Mouse (Mus musculus) limb, embryonic 14.5 days (tissue): ENCODE measurements at regions not wholly inside any gene's neighbourhood (a gene's known extent, or its start where the extent isn't known, plus 50 kb on each side); places are given as distances from the start of the nearest gene placed in this dataset.

ENCODE experiments used
- ATAC-seq: fragments of 200-750 bp; cut with Nextera tagmentation; 2 replicates; pipeline ENCODE4 v1.8.0; 2017; ENCODE audit warnings: low read depth, moderate number of reproducible peaks, moderate TSS enrichment; ENCODE audit not compliant: low FRiP score
- DNase-seq: peaks from one replicate; pipeline ENCODE4 v3.0.0-alpha.2; 2015; ENCODE audit warnings: low spot score
- H3K27ac ChIP-seq: fragments of 300-500 bp; sonication (generic); replicated peaks from 2 replicates; pipeline ENCODE4 v1.5.1; 2014; ENCODE audit warnings: low read depth, mild to moderate bottlenecking, low read length, moderate library complexity, mixed read lengths
- H3K27me3 ChIP-seq: fragments of 300-500 bp; sonication (generic); 2 replicates; pipeline ENCODE4 v1.6.1; 2014; ENCODE audit warnings: low read length, mixed read lengths; ENCODE audit not compliant: control insufficient read depth, insufficient read depth
- H3K36me3 ChIP-seq: fragments of 300-500 bp; sonication (generic); 2 replicates; pipeline ENCODE4 v1.6.1; 2014; ENCODE audit warnings: mild to moderate bottlenecking, low read length, moderate library complexity, mixed read lengths; ENCODE audit not compliant: control insufficient read depth, insufficient read depth
- H3K4me1 ChIP-seq: fragments of 300-500 bp; sonication (generic); 2 replicates; pipeline ENCODE4 v1.6.1; 2014; ENCODE audit warnings: antibody characterized with exemption, low read length, mixed read lengths; ENCODE audit not compliant: control insufficient read depth, insufficient read depth
- H3K4me2 ChIP-seq: fragments of 300-500 bp; sonication (generic); replicated peaks from 2 replicates; pipeline ENCODE4 v1.6.1; 2014; ENCODE audit warnings: low read depth, mild to moderate bottlenecking, low read length, moderate library complexity; ENCODE audit not compliant: severe bottlenecking
- H3K4me3 ChIP-seq: fragments of 300-500 bp; sonication (generic); replicated peaks from 2 replicates; pipeline ENCODE4 v1.5.1; 2014; ENCODE audit warnings: low read length
- H3K9ac ChIP-seq: fragments of 300-500 bp; sonication (generic); 2 replicates; pipeline ENCODE4 v1.6.1; 2014; ENCODE audit warnings: mild to moderate bottlenecking, low read depth, low read length, moderate library complexity; ENCODE audit not compliant: severe bottlenecking
- H3K9me3 ChIP-seq: fragments of 300-500 bp; sonication (generic); 2 replicates; pipeline ENCODE4 v1.6.1; 2016; ENCODE audit warnings: low read length; ENCODE audit not compliant: control insufficient read depth
- POLR2A ChIP-seq: fragments of 200-500 bp; IDR thresholded peaks from 2 replicates; pipeline ENCODE4 v1.8.0; 2012; ENCODE audit warnings: inconsistent platforms, mild to moderate bottlenecking, moderate library complexity, borderline replicate concordance; ENCODE audit not compliant: insufficient read depth, insufficient read length; ENCODE audit errors: extremely low read depth
- WGBS: fragments of 180-500 bp; shearing (Covaris S2); extraction: QIAGEN DNeasy Blood & Tissue Kit; methylation state at CpG from one replicate; pipeline ENCODE4 v1.1.7; 2014; 5-methylcytosine and 5-hydroxymethylcytosine counted together

DNA sequence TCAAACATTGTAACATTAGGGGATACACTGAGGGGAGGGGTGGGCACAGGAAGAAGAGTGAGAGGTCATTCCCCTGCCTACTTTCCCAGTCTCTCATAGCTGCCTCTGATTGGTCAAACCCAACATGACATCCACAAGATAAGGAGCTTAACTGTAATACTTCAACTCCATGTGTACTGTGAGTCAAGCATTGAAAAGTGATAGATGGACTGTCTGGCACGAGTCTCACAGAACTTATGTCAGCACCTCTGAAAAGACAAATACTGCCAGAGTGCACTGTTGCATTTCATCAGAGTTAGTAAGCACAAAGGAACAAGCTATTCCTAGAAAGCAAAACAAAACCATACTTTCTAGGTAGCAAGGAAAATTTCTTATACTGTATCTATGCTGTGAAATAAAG lies 152.5 kb upstream of the Galnt5 start:
- Histone ChIP-seq H3K4me2 (no peak overlapping the region), H3K4me3 (no peak overlapping the region), H3K4me1 (peaks cover 8% of the 10 kb centered on the region), H3K27ac (no peak overlapping the region), H3K9me3 (no peaks in the 10 kb centered on the region), H3K36me3 (no peaks in the 10 kb centered on the region), H3K9ac (no peak overlapping the region), H3K27me3 (no peaks in the 10 kb centered on the region)
- no peak for ATAC-seq
- no peak for DNase-seq
- whole genome bisulfite sequencing, result 70% methylated on average over 1 of the region's 1 CpGs
- no peak for TF ChIP-seq POLR2A

DNA sequence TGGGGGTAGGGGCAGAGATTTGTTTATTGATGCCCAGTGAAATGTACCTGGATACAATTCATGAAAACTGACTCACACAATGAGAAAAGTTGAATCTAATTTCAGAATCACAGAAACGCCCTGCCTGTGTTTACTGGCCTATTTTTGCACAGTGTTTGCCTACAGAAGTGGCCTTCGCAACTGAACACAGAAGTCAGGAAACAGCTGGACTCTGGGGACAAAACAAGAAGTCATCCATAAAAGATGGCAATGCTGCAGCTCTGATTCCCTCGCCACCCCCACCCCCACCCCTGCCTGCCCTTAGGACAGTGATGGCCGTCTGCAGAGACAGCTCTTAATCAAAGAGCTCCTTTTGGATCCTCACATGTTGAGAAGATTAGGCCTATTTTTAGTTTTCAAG lies 150.0 kb upstream of the Galnt5 start:
- Histone ChIP-seq H3K27ac (no peak overlapping the region), H3K36me3 (no peaks in the 10 kb centered on the region), H3K4me1 (peaks cover 8% of the 10 kb centered on the region), H3K27me3 (no peaks in the 10 kb centered on the region), H3K9ac (no peak overlapping the region), H3K9me3 (no peaks in the 10 kb centered on the region), H3K4me2 (no peak overlapping the region), H3K4me3 (no peak overlapping the region)
- no peak for TF ChIP-seq POLR2A
- ATAC-seq, result no peak
- no peak for DNase-seq
- 48% methylated on average over 4 of the region's 4 CpGs for WGBS

DNA sequence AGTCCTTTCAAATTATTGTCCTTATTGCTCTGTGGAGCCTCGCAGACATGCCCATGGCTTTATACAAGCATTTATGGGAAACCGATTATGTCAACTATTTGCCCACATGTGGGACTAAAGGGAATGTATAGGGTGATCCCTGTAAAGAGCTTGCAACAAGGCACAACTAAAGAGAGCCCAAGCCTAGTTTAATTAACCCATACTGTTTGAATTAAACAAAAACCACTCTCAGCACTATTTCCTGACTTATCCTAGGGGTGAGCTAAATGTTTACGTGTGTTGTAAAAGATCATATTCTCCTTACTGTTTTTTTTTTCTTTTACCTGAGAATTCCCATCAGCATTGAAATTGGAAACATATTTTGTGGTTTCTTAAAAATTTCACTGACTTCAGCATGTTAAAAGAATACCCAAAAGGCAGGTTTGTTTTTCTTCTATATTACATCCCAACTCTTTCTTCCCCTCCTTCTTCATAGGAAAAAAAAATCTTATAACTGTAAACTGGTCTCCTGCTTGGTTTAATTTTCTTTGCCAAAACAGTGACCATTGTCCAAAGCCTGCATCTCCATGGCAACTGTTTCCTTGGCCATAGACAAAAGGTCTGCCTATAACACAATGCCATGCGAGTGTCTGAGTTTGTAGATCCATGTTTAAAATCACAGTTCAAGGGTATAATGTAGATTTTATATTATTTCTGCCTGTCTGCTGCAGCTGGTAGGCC lies 148.2 kb upstream of the Galnt5 start:
- peak; percentile 45 for DNase-seq
- no peak overlapping the region for H3K27ac ChIP-seq
- H3K27me3 ChIP-seq, result no peaks in the 10 kb centered on the region
- no peak for TF ChIP-seq POLR2A
- H3K4me2 ChIP-seq, result no peak overlapping the region
- no peaks in the 10 kb centered on the region for H3K36me3 ChIP-seq
- no peak overlapping the region for H3K4me3 ChIP-seq
- peak; percentile 85 for ATAC-seq
- peaks cover 8% of the 10 kb centered on the region for H3K4me1 ChIP-seq
- 19% methylated on average over 4 of the region's 4 CpGs for WGBS
- H3K9ac ChIP-seq, result no peak overlapping the region
- H3K9me3 ChIP-seq, result no peaks in the 10 kb centered on the region

DNA sequence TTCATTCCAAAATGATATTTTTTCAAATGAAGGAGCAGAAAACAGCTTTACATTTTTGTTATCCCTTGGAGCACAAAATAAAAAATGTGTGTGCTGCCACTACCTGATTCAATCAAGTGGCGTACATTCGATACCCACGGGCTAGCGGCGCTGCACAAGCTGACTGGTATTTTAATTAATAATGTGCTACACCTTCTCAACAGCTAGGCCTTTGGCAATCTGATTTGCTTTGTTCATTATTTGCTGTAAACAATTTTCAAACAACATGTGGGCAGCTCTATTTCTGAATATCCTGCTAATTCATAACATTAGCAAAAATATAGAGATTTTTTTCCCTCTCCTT lies 147.7 kb upstream of the Galnt5 start:
- Histone ChIP-seq H3K4me3 (no peak overlapping the region), H3K9me3 (no peaks in the 10 kb centered on the region), H3K9ac (no peak overlapping the region), H3K27me3 (no peaks in the 10 kb centered on the region), H3K4me1 (peaks cover 8% of the 10 kb centered on the region), H3K27ac (no peak overlapping the region), H3K36me3 (no peaks in the 10 kb centered on the region), H3K4me2 (no peak overlapping the region)
- TF ChIP-seq POLR2A, result no peak
- 25% methylated on average over 5 of the region's 5 CpGs for WGBS
- DNase-seq (no peak), ATAC-seq (no peak)

DNA sequence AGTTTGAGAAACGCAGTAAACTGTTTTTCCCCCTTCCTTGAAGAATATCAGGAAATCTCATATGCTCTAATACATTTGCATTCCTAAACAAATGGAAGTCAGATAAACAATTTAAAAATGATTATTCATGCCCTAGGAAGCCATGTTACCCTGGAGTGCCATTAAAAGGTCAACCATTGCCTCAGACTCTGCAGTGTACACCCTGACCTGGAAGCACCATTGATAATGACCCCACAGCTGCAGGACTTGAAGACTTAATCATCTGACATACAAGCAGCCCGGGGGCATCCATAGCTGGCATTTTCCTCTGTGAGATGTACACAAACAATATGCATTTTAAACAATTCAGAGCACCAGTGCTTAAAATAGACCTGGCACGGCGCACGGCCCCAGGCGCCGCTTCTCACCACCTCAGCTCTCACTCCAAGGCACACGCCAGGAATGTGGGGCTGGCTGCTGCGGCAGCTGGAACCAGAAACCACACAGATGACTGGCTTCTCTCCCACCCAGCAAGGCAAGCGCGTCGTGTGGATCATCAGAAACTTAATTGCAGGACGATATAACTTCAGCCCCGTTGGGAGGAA lies 141.1 kb upstream of the Galnt5 start:
- no peak overlapping the region for H3K27ac ChIP-seq
- H3K4me2 ChIP-seq, result no peak overlapping the region
- TF ChIP-seq POLR2A, result no peak
- no peaks in the 10 kb centered on the region for H3K9me3 ChIP-seq
- no peaks in the 10 kb centered on the region for H3K36me3 ChIP-seq
- DNase-seq (peak; percentile 47), ATAC-seq (peak; percentile 75; the same call in 1 of the 2 replicates)
- no peaks in the 10 kb centered on the region for H3K27me3 ChIP-seq
- peaks cover 4% of the 10 kb centered on the region; the same call in 1 of the 2 replicates for H3K4me1 ChIP-seq
- 51% methylated on average over 14 of the region's 14 CpGs for WGBS
- no peak overlapping the region for H3K4me3 ChIP-seq
- H3K9ac ChIP-seq, result no peak overlapping the region
